Mouse (Mus musculus) effector memory CD4-positive, alpha-beta T cell, adult 7 months (primary cell): ENCODE results near the gene Rps18. TPM values are rescaled to one million over a fixed set of nuclear protein-coding genes. Genes with fewer than 3 reads are reported as not detected.

Source experiments
- polyA plus RNA-seq: library from polyadenylated mRNA; unstranded; fragments of 100-300 nt; shearing (Covaris generic); gene quantifications from one replicate; pipeline ENCODE4 v1.2.1, GENCODE M21; 2017

Gene Rps18
- polyA plus RNA-seq: 2,394 TPM

GRCm38 (mm10) chr17:33955555-33956214, at the start of gene Rps18, which contains the start of gene Vps52:
TSS of gene Rps18 (minus strand) at chr17:33956001.
TSS of gene Vps52 (plus strand) at chr17:33955812.

GRCm38 (mm10) chr17:34000150-34000537, 44.3 kb upstream of the Rps18 start, which contains the start of gene H2-K1:
TSS of gene H2-K1 (minus strand) at chr17:34000347.

GRCm38 (mm10) chr17:33951021-33951946, 4.5 kb downstream of the Rps18 start, which contains the start of gene B3galt4:
TSS of gene B3galt4 (minus strand) at chr17:33951488.

GRCm38 (mm10) chr17:33940206-33940805, 15.5 kb downstream of the Rps18 start, which contains the start of the genes Pfdn6 and Wdr46:
TSS of gene Pfdn6 (minus strand) at chr17:33940343.
TSS of gene Wdr46 (plus strand) at chr17:33940660.

GRCm38 (mm10) chr17:33929371-33930279, 26.2 kb downstream of the Rps18 start, which contains the start of gene Rgl2:
TSS of gene Rgl2 (plus strand) at chr17:33929543.

GRCm38 (mm10) chr17:33915671-33916250, 40.0 kb downstream of the Rps18 start, which contains the start of the genes Tapbp and Zbtb22:
TSS of gene Tapbp (plus strand) at chr17:33915899.
TSS of gene Zbtb22 (plus strand) at chr17:33915904.

GRCm38 (mm10) chr17:33909077-33909868, 46.5 kb downstream of the Rps18 start, which contains the start of gene Daxx:
TSS of gene Daxx (plus strand) at chr17:33909414.

GRCm38 (mm10) chr17:33904835-33905234, 51.0 kb downstream of the Rps18 start, which contains the start of gene Platr17:
TSS of gene Platr17 (plus strand) at chr17:33905135.

Other genes starting within 250 kb of the Rps18 start
- gene March2, start 237.3 kb downstream of the Rps18 start, polyA plus RNA-seq: 96.9 TPM
- 316 TPM for gene Rab11b, start 195.5 kb downstream of the Rps18 start, polyA plus RNA-seq
- gene Angptl4, start 174.2 kb downstream of the Rps18 start, polyA plus RNA-seq: 1.1 TPM
- 4.4 TPM for gene Kank3, start 145.5 kb downstream of the Rps18 start, polyA plus RNA-seq
- 951 TPM for gene Rps28, start 131.4 kb downstream of the Rps18 start, polyA plus RNA-seq
- 204 TPM for gene Ndufa7, start 131.4 kb downstream of the Rps18 start, polyA plus RNA-seq
- gene Cd320, start 112.9 kb downstream of the Rps18 start, polyA plus RNA-seq: 15.4 TPM
- not detected for gene Gm7029, start 82.2 kb downstream of the Rps18 start, polyA plus RNA-seq
- gene Kifc1, start 65.3 kb downstream of the Rps18 start, polyA plus RNA-seq: not detected
- gene Platr17, start 50.9 kb downstream of the Rps18 start, polyA plus RNA-seq: 1.1 TPM
- gene Daxx, start 46.6 kb downstream of the Rps18 start, polyA plus RNA-seq: 50.2 TPM
- gene Tapbp, start 40.1 kb downstream of the Rps18 start, polyA plus RNA-seq: 361 TPM
- 17.3 TPM for gene Zbtb22, start 40.1 kb downstream of the Rps18 start, polyA plus RNA-seq
- 79.3 TPM for gene Rgl2, start 26.5 kb downstream of the Rps18 start, polyA plus RNA-seq
- 83.9 TPM for gene Pfdn6, start 15.7 kb downstream of the Rps18 start, polyA plus RNA-seq
- gene Wdr46, start 15.3 kb downstream of the Rps18 start, polyA plus RNA-seq: 39.0 TPM
- gene B3galt4, start 4.5 kb downstream of the Rps18 start, polyA plus RNA-seq: 8.6 TPM
- gene Vps52, start 189 bp downstream of the Rps18 start, polyA plus RNA-seq: 38.1 TPM
- gene H2-K1, start 44.3 kb upstream of the Rps18 start, polyA plus RNA-seq: 13,530 TPM
- 26.1 TPM for gene Ring1, start 68.7 kb upstream of the Rps18 start, polyA plus RNA-seq
- gene H2-Ke6, start 72.1 kb upstream of the Rps18 start, polyA plus RNA-seq: 225 TPM
- gene Slc39a7, start 75.7 kb upstream of the Rps18 start, polyA plus RNA-seq: 137 TPM
- 78.8 TPM for gene Rxrb, start 75.8 kb upstream of the Rps18 start, polyA plus RNA-seq
- 0.27 TPM for gene Col11a2, start 83.4 kb upstream of the Rps18 start, polyA plus RNA-seq
- gene H2-Oa, start 136.3 kb upstream of the Rps18 start, polyA plus RNA-seq: 1.2 TPM
- gene H2-DMa, start 163.5 kb upstream of the Rps18 start, polyA plus RNA-seq: 12.1 TPM
- gene Brd2, start 166.6 kb upstream of the Rps18 start, polyA plus RNA-seq: 260 TPM
- gene H2-DMb2, start 187.3 kb upstream of the Rps18 start, polyA plus RNA-seq: 0.28 TPM
- 1.0 TPM for gene H2-DMb1, start 197.1 kb upstream of the Rps18 start, polyA plus RNA-seq
- gene Tap1, start 231.6 kb upstream of the Rps18 start, polyA plus RNA-seq: 207 TPM
- 283 TPM for gene Psmb9, start 231.8 kb upstream of the Rps18 start, polyA plus RNA-seq
- gene Psmb8, start 241.7 kb upstream of the Rps18 start, polyA plus RNA-seq: 746 TPM
- gene Tap2, start 247.5 kb upstream of the Rps18 start, polyA plus RNA-seq: 259 TPM